Mouse (Mus musculus): ENCODE results near the gene Dmbx1.
A peak's percentile ranks its signal among the peaks of the same experiment; 100 is the strongest.

Dmbx1 gene

DNA sequence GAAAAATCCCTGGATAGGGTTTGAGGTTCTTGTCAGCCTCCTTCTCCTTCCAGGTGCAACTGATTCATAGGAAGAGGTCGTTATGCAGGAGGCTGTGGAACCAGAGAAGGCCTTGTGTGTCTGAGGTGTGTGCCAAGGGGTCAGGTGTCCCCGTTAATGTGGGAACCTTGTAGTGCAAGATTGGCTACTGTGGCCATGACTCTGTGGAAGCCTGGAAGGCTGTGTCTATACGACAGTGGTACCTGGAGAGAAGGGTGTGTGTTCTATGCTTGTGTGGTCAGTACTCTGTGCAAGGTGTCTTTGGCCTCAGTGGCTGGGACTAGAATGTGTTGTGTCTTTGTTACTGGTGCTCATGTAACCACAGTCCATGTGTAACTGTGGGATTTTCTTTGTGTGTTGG is 955 bp upstream of the Dmbx1 start:
- no peak for DNase-seq (ENCODE audit: low spot score)

DNA sequence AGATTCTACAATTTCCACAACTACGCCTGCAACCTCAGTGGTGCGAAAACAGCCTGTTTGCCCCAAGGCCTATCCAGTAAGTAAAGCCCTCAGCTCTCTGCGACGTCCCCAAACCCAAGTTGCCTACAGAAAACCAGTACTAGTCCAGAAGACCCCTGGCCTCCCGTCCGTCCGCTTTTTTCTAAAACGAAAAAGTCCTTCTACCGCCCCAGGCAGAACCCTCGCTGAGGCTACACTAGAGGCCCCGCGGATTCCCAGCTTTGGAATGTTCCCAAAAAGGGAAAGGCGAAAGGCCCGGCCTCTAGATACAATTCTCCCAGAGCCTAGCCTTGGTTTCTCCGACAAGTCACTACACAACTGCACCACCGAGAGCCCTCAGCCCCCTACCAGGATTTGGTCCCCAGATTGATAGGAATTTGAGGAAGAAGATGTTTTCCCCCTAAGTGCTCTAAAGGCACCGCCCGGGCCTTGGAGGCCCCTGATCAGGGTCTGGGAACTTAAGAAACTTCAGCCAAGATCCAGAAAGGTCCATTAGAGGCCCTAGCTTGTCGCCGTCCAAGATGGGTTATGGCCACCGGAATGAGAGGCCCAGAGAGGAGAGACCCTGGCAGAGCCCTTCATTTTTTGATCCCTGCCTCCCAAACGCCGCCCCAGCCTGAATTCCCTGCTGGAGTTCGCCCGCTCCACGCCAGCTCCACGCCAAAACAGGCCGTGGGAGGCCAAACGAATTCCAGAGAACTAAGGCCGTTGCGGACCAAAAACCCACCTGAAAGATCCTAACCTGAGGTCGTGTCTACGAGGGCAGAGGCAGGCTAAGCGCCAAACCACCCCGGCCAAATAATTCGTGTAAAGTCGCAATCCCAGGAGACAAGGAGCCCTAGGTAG is 1.2 kb downstream of the Dmbx1 start:
- DNase-seq (ENCODE audit: low spot score) = no peak

DNA sequence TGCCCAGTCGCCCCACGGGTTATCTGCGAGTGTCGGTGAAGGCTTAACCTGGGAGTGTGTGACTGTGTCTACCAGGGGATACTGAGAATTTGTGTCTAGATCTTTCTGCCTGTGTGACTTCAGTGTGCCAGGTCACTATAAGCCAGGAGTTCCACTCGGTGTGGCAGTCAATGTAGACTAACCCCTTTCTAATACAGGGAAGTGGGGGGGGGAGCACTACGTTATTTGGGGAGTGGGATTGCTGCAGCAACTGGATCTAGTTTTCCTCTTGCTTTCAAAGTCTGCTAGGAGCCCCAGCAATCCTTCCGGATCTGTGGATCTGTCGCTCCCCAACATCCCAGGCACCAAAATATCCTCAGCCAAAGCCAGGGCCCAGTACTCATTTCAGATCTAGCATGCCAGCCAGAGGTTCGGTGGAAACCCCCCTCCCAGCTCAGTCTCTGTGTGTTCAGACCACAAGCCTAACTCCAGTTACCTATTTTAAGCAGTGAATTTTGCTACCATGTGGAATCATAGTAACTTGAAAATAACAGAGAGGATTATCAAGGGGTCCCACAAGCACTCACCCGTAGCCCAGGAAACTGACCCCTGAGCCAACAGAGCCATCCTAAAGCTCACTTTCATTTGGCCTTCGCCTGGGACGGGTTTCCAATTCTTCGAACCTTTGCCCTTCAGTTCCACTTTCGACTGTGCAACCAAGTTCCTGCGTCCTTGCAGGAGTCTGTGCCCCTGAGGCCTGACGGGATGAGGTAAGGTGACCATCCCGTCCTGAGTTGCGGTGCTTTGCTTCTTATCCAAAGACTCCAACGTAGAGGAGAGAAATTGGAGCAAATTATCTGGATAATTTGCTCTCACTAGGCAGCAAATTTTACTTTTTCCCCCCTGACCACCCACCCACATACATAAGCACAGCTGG is 2.4 kb downstream of the Dmbx1 start:
- DNase-seq (ENCODE audit: low spot score) = no peak

DNA sequence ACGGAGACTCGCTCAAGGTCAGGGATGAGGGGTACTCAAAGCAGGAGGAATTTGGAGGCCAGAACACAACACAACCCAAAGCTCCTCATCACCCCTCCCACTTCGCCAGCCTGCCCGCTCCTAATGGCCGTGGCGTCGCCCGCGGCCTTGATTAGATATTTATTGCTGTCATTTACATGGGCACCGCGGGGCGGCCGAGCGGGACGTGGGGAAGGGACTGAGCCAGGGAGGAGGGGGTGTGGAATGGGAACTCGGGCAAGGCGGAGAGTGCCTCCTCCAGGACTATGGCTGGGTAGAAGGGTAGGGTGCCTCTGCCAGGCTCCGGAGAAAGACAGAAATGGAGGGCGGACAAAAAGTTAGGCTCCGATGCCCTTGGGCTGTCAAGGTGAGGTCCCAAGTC is 3.1 kb downstream of the Dmbx1 start:
- no peak for DNase-seq (ENCODE audit: low spot score)

DNA sequence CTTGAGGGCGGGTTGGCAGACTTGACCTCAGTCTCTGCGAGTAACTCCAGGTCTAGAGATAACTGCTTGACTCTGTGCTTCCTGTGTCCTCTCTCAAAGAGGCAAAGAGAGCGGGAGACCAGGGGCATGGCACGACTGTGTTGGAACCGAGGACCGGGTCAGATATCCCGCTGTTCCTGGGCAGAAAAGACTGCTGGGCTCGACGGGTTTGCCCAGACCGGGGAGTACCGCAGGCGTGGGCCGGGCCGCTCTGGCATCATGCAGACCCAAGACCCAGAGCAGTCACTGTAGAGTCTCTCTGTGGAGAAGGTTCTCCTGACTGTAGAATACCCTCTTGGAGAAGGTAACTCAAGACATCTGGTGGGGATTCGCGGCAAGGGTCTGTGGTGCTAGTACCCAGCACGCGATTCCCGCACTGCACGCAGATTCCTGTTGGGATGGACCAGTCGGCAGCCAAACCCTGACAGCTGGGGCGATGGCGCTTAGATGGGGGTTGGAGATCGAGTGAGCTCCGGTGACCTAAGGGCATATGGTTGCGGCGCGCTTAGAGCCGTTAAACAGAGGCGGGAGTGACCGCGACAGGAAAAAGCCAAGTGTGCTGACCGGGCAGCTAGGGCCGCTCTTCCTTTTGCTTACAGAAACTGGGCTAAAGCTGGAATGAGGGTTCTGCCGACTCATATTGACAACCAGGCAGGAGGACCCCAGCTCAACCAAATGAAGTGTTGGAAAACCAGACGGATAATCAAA is 3.7 kb downstream of the Dmbx1 start:
- DNase-seq (ENCODE audit: low spot score) = no peak

DNA sequence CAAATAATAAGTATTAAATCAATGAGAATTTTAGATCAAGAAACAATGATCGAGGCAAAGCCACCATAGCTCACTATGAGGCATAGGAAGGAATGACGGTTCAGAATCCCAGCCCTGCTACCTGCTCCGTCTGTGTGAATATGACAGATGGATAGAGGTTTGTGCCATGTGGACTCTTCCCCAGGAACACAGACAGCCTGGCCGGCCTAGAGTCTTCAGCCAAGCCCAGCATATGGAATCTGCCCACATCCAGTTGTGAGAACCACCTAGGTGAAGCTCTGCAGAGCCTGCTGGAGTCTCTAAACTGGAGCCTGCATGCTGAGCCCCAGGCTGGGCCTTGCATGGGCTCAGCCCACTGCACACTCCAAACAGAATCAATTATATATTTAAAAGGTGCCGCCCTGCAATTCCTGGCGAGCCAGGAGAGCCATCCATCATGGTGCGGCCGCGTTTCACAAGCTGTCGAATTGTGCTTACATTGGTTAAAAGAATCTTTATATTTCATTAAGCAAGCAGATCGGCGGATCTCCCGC is 8.1 kb downstream of the Dmbx1 start:
- no peak for DNase-seq (ENCODE audit: low spot score)

DNA sequence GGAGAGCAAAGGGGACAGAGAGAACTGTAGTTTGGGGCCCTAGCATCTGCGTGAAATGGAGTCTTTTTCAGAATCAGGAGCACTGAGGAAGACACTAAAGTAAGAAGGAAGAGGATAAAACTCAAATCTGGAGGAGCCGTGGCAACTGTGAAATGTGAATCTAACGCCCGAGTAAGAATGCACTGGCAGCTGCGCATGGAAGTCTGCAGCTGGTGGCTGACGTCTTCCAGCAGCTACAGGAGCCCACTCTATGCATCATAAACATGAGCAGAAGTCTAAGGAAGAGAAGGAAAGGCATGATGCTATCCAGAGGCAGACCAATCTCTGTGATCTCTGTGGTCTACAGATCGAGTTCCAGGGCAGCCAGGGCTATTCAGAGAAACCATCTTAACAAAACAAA is 12.1 kb downstream of the Dmbx1 start:
- DNase-seq (ENCODE audit: low spot score) = no peak

DNA sequence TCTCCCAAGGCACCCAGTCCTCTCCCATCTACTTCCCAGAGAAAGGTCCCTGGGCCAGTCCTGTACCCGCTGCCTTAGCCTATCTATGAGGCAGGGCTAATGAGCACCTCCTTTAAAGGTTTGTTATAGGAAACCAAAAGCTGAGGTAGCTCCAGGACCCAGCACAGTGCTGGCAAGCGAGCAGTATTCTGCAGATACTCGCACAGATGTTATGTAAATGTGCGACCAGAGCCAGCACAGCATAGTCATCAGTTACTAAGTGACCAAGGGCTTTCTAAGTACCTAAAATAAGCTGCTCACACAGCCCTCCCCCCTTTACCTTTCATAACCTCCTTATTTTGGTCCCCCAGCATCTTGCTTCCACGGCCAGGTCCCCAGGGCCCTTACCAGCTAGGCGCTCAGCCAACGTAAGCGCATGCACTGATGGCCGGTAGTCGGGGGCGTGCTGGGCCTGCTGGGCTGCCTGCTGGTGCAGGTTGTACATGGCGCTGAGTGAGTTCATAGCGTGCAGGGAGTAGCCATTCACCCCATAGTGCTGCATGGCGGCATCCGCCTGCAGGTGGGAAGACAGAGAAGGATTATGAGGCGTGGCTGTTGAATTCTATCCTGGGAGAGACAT is 16.4 kb downstream of the Dmbx1 start:
- no peak for DNase-seq (ENCODE audit: low spot score)

DNA sequence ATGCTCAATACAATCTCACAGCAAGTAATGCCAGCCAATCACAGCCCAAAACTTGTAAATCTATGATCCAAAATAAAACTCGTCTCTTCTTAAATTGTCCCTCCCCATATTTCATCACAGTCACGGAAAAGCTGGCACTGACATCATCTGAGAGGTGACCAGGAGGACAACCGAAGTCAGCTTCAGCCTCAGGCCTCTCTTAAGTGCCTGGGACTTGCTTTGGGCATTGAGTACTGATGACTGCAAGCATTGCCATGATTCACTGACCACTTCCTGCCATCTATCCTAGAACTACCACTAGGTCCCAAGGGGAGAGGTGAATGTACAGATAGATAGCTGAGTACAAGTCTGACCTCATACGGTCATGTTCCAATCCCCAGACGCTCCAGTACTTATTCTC is 17.0 kb downstream of the Dmbx1 start:
- no peak for DNase-seq (ENCODE audit: low spot score)

DNA sequence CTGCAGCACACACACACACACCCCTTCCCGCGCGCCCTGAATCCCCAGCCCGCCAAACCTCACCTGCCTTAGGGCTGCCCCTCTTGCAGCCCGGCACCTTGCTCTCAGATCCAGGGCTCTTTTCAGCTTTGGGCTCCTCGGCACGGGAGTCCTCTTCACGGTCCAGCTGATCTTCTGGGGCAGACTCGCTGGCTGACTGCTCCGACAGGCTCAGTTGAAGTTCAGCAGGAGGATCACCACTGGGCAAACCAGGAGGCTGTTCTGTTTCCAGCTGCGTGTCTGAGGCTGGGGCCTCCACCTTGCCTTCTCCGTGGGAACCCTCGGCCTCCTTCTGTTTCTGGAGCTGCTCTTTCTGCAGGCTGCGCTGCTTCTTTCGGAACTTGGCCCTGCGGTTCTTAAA is 19.8 kb downstream of the Dmbx1 start:
- DNase-seq (ENCODE audit: low spot score) = no peak

DNA sequence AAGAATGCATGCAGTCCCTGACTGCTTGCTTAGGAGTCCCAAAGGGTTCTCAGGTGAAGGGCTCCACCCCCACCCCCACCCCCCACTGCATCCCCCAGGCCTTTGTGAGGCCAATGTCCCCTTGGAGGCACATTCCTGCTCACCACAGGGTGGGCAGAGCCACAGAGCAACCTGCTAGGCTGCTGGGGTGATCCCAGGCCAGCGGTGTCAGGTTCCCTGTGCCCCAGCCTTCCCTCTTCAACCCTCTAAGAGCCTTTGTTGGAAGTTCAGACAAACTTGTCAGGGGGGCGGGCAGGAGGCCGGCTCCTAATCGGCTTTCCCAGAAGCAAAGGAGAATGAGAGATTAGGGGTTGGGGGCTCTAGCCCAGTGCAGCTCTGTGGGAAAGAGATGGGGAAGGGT is 28.1 kb downstream of the Dmbx1 start:
- DNase-seq (ENCODE audit: low spot score) = no peak

DNA sequence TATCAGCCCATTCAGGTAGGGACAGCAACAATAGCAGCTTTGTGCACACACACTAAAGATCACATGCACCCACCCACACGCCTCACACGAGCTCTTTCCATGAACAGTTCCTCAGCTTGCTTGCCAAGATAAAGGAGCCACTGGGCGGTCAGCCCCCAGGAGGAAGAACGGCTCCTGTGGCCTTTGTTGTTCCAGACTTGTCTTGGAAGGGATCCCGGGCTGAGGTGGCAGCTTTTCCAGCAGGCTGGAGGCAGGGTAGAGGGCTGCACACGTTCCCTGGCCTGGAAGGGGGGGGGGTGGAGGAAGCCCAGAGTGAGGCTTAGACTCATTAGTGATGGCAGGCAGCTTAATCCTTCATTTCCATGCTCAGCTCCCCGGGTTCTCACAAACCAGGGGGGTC is 31.1 kb downstream of the Dmbx1 start:
- peak; percentile 5 for DNase-seq (ENCODE audit: low spot score)

DNA sequence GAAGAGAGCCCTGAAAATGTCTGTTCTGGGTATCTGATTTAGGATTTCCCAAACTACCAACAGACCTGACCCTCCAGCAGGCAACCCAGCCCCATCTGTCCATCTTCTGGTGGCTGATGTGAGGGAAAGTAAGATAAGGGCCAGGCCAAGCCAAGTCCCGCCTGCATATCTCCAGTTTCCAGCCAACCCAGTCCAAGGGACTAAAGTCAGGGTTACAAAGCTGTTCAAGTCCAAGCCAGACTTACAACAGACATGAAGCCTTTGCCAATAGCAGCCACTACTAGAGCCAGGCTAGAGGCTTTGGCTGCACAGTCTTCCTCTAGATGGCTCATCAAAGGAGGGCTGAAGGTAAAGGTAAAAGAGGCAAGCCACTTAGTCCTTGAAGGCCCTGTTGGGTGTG is 31.7 kb downstream of the Dmbx1 start:
- peak; percentile 62 for DNase-seq (ENCODE audit: low spot score)

DNA sequence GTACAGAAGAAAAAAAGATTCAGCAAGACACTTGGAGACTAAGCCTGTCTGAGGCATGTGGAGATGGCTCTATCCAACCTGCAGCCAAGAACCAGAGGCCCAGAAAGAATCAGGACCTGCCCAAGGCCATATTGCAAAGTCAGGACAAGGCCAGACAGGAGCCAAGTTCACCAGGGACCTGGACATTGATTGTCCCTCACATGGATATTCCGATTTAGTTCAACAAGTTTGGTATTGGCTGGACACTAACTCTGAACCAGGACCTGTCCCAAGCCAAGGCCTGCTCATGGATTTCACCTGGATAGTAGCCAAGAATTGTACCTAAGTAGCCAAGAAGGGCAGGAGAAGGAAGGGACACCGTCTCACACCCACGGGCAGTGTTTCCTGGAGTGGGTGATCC is 32.9 kb downstream of the Dmbx1 start:
- no peak for DNase-seq (ENCODE audit: low spot score)

DNA sequence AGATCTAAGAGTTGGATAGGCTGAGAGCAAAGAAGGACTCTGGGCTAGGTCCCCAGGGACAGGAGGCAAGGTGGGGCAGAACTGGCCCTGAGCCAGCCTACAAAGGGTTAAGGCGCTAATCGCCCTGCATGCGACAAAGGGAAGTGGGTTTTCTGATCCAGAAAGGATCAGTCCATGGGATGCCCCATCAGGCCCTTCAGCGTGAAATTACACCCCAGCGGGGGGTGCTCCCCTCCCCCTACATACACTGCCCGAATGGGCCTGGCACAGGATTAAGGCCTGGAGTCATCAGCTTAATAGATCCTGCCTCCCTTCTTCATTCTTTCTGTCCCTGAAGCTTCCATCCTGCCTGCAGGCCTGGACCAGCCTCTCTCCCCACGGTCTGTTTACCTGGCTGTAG is 34.0 kb downstream of the Dmbx1 start:
- no peak for DNase-seq (ENCODE audit: low spot score)

DNA sequence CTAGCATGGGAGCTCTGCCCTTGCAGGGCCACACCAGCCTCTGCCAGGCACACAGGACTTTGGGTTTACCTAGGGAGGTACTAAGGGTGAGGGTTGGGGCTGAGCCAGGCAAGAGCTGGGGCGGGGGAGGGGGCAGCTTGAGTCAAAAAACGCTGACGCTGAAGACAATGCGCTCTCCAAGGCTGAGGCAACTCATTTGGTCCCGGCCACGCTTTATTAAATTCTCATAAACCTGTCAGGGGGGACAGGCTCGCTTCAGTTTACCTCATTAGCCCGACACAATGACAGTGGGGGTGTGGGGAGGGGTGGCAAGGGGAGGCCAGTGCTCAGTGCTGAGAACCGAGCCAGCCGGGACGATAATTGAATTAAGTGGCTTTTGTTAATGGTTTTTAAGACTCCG is 35.4 kb downstream of the Dmbx1 start:
- no peak for DNase-seq (ENCODE audit: low spot score)

DNA sequence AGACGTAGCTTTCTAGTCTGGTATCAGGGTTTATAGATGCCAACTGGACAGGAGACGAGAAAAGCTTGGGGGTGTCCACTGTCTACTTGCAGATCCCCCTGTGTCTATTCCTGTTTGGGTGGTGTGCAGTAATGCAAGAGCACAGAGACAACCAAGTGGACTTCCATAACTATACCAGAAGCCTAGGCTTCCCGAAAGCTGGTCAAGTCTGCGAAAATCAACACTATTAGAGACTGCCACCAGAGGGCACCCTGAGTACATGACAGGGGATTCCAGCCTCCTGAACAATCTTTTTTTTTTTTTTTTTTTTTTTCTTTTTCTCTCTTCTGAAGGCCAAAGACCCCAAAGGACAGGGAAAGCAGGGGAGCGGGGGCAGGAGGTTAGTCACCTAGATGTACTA is 36.9 kb downstream of the Dmbx1 start:
- peak; percentile 87 for DNase-seq (ENCODE audit: low spot score)

DNA sequence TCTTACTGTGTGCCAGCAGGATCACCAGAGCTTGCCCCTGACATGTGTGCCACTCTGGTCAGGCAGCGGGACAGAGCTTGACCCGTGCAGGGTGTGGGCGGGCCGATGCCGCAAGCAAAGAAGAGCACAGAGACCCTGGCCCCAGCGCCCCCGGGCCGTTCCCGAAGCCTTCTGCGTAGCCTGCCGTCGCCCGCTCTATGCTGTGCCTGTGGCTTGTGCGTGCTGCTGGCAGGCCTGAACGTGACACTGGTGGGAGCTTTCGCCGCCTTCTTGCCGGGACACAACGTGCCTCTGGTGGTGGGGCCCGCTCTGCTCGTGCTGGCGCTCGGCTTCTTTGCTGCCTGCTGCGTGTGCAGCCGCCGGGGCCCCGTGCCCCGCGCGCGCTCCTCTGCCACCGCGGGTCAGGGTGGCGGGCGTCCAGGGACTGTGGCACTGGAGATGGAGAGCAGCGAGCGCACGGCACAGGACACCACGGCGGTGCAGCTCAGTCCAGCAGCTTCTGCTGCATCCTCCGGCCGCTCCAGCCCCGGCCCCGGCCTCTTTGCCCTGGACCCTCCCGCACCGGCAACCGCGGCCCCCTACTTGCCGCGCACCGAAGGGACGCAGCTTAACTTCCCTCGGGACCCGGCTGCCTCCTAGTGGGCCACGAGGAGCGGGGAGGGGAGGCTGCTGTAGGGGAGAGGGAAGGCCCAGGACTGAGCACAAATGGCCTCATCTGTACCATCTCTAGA is 41.7 kb downstream of the Dmbx1 start:
- no peak for DNase-seq (ENCODE audit: low spot score)

DNA sequence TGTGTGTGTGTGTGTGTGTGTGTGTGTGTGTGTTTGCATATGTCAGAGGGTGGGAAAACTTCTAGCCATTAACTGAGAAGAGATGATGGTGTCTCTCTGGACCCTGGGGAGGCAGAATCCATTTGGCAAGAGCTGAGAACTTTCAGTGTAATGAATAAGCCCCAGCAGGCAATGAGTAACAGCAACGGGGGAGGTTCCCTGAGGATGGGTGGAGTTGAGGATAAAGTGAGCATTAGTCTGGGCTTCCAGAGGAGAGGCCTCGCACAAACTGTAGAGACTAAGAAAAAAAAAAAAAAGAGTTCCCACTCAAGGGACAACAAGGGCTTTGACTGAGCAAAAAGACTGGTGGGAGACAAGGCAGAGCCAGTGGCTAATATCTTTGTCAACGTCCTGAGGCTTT is 45.4 kb downstream of the Dmbx1 start:
- DNase-seq (ENCODE audit: low spot score) = no peak

DNA sequence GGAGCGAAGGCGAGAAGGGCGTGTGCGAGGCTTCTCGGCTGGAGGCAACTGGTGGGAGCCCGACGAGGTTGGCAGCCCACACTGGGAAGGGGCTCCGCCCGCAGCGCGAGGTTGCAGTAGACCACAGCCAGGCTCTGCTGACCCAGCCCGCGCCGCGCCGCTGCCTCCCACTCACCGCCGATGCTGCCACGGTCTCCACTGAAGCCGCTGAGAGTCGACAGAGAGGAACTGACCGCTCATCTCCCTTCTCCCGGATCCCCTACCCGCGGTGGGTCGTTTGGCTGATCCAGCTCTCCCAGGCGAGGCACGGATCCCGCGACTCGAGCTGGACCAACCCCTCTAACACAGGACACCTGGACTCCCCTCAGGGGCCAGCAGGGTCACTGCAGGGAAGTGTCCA is 49.2 kb downstream of the Dmbx1 start, which contains the start of gene 6430628N08Rik:
Gene 6430628N08Rik (plus strand): TSS at position 113 of the 400 bp plus-strand sequence.
- no peak for DNase-seq (ENCODE audit: low spot score)

DNA sequence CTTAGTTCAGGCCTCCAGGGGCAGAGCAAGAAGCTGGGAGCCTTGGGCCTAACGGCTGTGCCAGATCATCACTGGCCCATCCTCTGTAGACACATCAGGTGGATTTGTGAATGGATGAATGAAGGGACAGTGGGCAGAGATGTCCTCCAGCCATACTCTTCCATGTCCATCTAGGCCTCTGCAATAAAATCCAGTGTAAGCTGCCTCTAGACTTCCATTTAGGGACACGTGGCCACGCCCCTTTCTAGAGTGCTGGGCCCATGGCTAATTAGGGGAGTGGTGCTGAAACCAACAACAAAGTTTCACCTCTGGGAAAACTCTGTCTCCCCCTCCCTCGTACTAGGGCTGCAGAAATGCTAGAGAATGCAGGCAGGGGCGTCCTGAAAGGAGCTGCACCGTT is 49.7 kb downstream of the Dmbx1 start:
- DNase-seq (ENCODE audit: low spot score) = no peak
